Mouse (Mus musculus) frontal cortex, postnatal 14 days (tissue): Measurements from ENCODE around the gene Vezt.

ENCODE experiments used
- DNase-seq, 2 experiments: peaks; one replicate each; pipeline ENCODE4 v3.0.0; 2022; ENCODE audit warnings: low spot score in 2 of 2

The Vezt gene

DNA sequence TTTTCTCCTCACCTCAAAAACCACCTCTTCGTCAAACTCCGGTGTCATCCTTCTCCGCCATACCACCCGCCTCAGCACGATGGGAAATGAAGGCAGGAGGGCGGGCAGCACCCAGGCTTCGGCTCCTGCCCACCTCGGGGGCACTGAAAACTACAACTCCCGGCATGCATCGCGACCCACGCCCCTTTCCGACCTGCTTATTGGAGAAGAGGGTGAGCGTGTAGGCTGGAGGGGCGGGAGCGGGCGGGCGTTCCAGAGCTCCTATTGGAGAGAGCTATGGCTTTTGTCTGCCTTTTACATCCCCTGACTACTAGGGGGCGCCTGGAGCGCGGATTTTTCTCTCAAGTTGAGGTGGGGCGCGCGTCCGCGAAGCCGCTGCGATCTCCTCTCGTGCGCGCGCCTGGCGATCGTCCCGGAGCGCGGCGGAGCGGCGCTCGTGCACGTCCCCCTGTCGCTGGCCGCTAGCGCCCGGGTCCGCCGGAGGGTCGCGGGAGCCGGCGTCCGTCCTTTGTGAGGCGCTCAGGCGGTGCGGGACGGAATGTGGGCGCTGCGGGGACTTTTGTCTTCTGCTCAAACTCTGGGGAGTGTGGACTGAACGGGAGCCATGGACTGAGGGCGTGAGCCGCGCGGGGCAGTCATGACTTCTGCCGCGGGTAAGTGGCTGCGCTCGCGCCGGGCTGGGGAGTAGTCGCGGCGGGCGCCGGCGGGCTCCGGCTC lies at the start of gene Vezt, which contains the start of gene Fgd6:
TSS of gene Vezt (minus strand) at position 160 of the 717 bp plus-strand sequence.
TSS of gene Fgd6 (plus strand) at position 344 of the 717 bp plus-strand sequence.
- peak; percentile 97 for DNase-seq

DNA sequence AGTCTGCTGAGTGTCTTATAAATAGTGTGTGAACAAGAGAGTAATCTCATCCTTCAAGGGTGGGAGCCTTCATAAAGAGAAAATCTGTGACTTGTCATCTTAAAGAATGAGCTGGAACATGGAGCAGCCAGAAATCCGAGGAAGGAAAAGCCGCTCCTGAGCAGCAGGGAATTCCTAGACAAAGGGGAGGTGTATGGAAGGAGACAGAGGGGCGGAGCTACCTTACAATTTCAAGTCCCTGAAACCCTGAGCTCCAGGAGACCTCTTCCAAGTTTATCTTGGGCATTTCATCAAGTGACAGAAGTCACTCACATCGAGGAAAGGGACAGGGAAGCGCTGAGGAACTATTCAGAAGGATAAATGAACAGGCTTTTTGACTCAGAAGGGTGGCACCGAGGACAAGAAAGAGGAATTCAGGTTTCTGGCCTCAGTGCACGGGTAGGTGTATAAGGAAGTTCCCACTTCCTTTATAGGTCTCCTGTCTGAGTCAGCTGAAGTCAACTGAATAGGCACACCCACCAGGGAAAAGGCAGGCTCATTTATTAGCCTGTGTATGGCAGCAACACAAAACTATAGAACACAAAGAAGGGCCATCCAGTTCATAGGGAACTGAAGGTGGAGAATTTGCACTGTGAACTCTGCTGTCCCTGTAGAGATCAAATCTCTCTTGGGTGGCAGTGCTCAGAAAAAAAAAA lies 46.6 kb upstream of the Vezt start:
- DNase-seq, result no peak

GRCm38 (mm10) chr10:94080740-94081139 lies 45.1 kb upstream of the Vezt start:
- no peak for DNase-seq

DNA sequence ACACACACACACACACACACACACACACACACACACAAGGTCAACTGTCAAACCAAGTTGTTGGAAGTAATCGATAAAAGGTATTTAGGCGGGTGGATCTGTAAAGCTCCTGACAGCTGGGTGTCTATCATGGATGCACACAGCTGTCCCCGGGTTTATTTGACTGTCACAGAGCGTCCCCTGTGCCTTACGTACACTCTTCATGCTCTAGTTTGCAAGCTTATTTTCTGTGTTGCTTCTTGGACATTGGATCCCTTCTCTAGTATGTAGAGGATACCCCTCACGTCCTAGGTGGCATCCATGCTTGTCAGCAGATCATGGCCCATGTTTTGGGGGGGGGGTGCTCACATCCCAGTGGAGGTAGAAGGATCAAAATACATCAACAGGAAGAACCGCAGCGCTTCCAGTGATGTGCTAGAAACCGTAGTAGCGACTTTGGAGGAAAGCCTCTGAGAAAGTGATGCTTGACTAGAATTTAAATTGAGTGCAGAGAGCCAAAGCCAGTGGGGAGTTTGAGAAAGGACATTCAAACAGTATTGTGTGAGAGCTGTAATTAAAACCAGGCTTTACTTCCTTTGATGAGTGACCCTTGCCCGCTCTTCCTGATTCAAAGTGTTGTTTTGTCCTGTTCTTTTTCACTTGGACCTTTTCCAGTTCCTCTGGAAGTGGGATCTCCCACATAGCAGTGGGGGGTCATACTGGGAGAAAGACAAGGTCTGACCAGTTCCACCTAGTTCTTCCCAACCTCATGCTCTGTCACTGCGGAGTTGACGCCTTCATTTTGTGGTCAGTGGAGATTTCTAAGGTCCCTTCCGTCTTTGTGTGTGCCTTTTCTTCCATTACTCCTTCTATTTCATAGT lies 41.6 kb upstream of the Vezt start:
- no peak for DNase-seq

DNA sequence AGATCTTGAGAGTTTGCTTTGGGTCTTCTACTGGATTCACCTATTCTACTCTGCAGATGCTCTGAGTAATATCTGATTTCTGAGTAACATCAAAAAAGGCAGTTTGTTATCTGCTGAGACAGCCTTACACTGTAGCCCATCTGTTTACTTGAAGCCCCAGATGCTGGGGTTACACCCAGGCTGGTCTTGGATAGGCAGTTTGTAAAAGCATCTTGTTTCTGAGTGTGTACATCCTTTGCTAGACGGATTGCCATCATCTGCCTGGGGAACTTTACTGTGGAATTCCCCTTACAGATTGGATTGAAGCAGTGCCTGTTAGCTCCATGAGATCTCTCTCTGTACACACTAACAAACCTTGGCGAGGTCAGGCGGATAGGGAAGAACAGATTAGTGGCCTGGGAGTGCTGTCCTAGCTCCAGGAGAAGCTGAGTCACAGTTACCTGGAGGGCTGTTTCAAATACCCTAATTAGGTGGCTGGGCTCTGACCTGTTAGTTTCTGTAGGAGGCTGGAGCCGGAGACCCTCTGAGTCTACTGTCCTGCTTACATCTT lies 37.4 kb upstream of the Vezt start:
- DNase-seq, result no peak

GRCm38 (mm10) chr10:94072261-94072915 lies 36.8 kb upstream of the Vezt start:
- no peak for DNase-seq

DNA sequence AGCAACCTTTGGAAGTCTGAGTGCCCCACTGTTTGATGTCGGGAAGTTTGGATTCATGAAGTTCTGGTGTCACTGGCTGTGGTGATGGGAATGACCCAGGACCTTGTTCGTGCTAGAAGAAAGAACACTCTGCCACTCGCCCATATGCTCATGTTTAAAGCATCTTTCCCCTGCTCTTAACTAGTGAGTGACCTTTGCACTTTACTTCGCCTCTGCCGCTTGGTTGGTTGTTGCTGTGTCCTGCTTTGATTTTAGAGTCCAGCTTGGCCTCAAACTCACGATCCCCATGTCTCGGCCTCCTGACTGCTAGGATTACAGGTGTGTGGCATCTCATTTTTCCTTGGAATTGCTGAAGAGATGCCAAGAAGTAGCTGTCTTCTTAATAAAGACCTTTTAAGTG lies 36.0 kb upstream of the Vezt start:
- no peak for DNase-seq

GRCm38 (mm10) chr10:94068701-94069100 lies 33.1 kb upstream of the Vezt start:
- no peak for DNase-seq

DNA sequence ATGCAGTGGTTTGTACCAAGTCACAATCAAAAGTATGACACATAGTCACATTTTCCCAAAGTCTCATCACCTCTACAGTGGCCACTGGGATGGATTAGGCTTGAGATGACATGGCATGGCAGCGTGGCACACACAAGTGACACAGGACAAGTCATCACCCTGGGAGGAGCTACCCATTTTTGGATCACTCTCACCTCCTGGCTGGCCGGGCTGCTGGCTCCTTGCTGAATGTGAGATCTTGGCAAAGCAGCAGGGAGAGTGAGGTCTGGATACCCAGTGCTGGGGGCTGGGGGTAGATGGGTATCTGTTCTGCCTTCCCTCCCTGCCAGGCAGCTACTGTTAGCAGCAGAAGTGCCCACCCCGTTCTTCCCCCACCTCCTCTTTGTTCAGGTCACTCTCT lies 31.3 kb upstream of the Vezt start:
- DNase-seq, result no peak

- no peak for DNase-seq
Observed at GRCm38 (mm10) chr10:94062357-94062756, 26.7 kb upstream of the Vezt start.

DNA sequence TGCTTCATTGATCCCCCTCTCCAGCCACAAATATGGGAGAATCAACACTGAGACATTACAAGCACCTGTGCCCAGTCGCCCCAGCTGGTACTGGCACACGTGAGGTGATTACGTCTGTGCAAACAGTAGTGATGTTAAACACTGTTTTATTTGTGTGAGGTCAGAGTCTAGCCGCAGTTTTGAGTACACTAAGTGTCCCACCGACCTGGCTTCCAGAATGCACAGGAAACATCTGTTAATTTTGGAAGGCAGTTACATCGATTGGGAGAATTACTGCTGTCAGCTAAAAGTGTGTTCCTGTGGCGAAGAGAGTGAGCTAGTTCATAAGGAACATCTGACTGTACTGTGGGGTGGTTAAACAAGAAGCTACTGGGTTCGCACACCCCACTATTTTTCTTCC lies 24.6 kb upstream of the Vezt start:
- no peak for DNase-seq

DNA sequence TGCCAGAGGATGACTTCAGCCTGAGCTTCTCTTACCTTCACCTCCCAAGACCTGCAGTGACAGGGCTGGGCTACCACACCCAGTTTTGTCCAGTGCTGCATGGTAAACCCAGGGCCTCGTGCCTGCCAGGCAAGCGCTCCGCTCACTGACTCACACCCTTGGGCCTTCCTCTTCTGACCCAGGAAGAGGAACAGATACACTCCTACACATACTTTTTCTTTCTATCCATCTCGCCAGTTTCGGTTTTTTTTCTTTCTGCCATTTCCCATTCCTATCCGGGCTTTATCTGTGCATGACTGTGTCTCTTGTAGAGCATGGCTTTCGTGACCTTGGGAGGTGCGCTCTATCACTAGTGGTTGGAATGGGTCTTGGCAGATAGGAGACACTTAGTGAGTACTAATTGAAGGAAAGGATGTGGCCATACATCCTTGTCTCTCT lies 24.0 kb upstream of the Vezt start:
- DNase-seq, result no peak

DNA sequence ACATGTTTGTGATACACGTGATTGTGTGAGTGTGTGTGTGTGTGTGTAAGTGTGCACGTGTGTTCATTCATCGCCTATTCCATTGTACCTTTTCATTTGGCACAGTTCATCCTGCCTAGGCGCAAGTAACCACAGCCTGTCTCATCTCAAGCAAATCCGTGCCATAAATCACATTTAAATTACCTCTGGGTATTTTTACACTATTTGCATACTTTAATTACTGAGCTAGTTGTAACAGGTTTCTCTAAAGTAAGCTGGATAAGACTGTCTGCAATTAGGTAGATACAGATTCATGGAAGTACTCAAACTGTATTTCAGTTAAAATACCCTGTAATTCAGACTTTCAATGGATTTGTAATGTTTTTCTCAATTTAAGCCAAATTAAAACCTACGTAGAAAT lies 20.9 kb upstream of the Vezt start:
- no peak for DNase-seq

- no peak for DNase-seq
Observed at GRCm38 (mm10) chr10:94050736-94051135, 15.1 kb upstream of the Vezt start.

DNA sequence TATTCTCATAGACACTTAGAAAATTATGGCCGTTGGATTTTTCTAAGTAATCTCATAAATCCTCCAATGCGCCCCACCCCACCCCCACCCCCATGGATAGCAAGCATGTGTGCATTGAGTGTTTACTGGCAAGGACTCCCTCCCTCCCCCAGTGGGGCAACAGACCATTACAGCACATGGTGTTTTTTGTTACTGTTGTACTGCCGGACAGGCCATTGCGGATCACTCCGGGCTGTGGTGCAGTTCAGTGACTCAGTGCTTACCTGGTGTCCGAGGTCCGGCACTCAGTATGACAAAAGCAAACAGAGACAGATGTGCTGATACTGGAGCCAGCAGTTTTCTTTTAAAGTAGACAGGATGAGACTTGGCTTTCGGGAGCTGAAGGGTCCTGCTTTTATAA lies 13.5 kb upstream of the Vezt start:
- DNase-seq, result no peak

DNA sequence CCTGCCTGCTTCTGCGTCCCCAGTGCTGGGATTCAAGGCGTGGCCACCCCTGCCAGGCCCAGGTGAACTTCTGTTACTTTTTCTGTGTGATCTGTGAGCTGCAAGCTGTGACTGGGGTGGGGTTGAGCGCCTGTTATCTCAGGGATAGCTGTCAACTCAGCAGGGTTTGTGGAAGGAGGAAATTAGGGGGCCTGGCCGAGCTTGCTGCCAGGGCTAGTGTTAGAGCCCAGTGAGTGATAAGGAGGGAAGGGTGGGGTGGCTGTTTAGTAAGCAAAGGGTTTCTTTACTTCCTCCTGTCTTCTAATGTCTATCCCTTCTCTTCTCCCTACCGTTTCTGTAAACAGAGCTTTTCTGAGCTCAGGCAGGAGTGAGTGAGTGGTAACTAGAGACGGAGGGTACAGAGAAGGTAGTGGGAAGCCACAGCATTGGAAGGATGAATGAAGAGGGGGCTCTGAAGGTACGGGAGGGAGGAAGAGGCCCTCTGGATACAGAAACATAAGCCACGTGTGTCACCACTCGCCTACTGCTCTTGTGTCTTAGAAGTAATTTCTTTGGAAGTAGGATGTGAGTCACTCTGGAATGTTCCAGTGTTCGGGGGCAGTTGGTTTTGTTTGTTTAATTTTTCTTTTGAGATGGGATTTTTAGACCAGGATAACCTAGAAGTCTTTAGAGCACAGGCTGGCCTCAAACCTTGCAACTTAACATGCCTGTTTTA lies 12.4 kb upstream of the Vezt start:
- DNase-seq, result no peak

DNA sequence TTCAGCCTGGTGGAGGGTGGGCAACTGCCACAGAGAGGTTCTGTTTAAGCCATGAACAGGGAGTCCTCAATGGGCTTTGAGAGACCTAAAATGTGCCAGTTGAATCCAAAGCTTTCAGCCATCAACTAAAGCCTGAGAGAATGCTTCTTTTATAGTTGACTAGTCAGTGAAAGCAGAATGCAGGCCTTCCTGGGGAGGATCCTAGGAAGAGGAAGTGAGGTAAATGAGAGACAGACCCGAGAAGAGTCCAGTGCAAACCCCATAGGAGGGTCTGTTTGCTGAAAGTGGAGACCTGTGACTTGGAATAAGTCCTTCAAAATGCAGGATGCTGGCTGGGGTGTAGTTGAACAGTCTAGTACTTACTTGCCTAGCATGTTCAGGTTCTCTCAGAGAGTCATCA lies 11.4 kb upstream of the Vezt start:
- no peak for DNase-seq

DNA sequence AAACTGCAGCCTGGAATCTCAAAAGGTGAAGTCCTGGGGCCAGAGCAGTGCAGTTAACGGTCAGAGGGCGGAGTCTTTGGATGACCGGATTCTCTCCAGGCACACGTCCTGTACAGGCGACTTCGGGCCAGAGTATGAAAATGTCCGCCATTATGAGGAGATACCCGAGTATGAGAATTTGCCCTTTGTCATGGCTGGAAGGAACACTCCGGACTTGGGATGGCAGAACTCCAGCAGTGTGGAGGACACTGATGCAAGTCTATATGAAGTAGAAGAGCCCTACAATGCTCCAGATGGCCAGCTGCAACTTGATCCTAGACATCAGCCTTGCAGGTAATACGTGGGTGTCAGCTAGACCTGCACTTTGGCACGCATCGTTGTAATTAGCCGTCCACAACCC lies 9.7 kb upstream of the Vezt start:
- no peak for DNase-seq

- no peak for DNase-seq
Observed at GRCm38 (mm10) chr10:94043908-94044307, 8.3 kb upstream of the Vezt start.

- DNase-seq, result no peak
Observed at GRCm38 (mm10) chr10:94038366-94039260, 3.0 kb upstream of the Vezt start.
